Mouse (Mus musculus) ES-E14 (cell line): ENCODE data around the gene Aggf1. TPM values are rescaled to one million over a fixed set of nuclear protein-coding genes. Genes with fewer than 3 reads are reported as not detected.

Experiments used
- DNase-seq: peaks from one replicate; pipeline ENCODE4 v3.0.0-alpha.2; 2013; ENCODE audit warnings: low read depth, low spot score
- H3K27ac ChIP-seq: 2 replicates; pipeline ENCODE4 v1.5.1; 2012; ENCODE audit warnings: low read depth, mild to moderate bottlenecking, low read length, moderate library complexity, mixed read lengths; ENCODE audit not compliant: poor library complexity, insufficient read depth, severe bottlenecking
- H3K36me3 ChIP-seq: 2 replicates; pipeline ENCODE4 v1.6.1; 2012; ENCODE audit warnings: mild to moderate bottlenecking, low read length, moderate library complexity, mixed read lengths; ENCODE audit not compliant: control insufficient read depth, poor library complexity, insufficient read depth, severe bottlenecking
- H3K4me1 ChIP-seq, 2 experiments: fragments of 150-350 bp in 1 of 2; sonication (generic) in 1 of 2; 2 replicates each; pipeline ENCODE4 v1.6.1; 2012; ENCODE audit warnings: low read length in 2 of 2, mild to moderate bottlenecking in 1 of 2, mixed read lengths in 1 of 2; ENCODE audit not compliant: control insufficient read depth in 2 of 2, insufficient read depth in 2 of 2, poor library complexity in 1 of 2
- H3K4me3 ChIP-seq, 2 experiments: fragments of 150-350 bp in 1 of 2; sonication (generic) in 1 of 2; 2 replicates each; pipeline ENCODE4 v1.5.1; 2012; ENCODE audit warnings: low read length in 2 of 2, low read depth in 1 of 2, mild to moderate bottlenecking in 1 of 2, mixed read lengths in 1 of 2; ENCODE audit not compliant: insufficient read depth in 1 of 2, poor library complexity in 1 of 2, severe bottlenecking in 1 of 2
- H3K9ac ChIP-seq: 2 replicates; pipeline ENCODE4 v1.6.1; 2012; ENCODE audit warnings: low read depth, mild to moderate bottlenecking, low read length, mixed read lengths; ENCODE audit not compliant: poor library complexity, insufficient read depth, severe bottlenecking
- H3K9me3 ChIP-seq: fragments of 150-350 bp; sonication (generic); 2 replicates; pipeline ENCODE4 v1.6.1; 2012; ENCODE audit warnings: low read depth, mild to moderate bottlenecking, low read length; ENCODE audit not compliant: control insufficient read depth, insufficient read depth
- CHD2 ChIP-seq: IDR thresholded peaks from 2 replicates; pipeline ENCODE4 v1.6.1; 2014; ENCODE audit warnings: mild to moderate bottlenecking, low read depth, low read length, inconsistent platforms
- HCFC1 ChIP-seq: IDR thresholded peaks from 2 replicates; pipeline ENCODE4 v1.6.1; 2012; ENCODE audit warnings: low read length, inconsistent platforms, borderline replicate concordance; ENCODE audit not compliant: insufficient read depth
- MAFK ChIP-seq: IDR thresholded peaks from 2 replicates; pipeline ENCODE4 v1.6.1; 2014; ENCODE audit warnings: mild to moderate bottlenecking, low read depth, low read length, inconsistent platforms; ENCODE audit not compliant: insufficient read depth
- ZC3H11A ChIP-seq: IDR thresholded peaks from 2 replicates; pipeline ENCODE4 v1.6.1; 2012; ENCODE audit warnings: low read depth, mild to moderate bottlenecking, inconsistent platforms, low read length, borderline replicate concordance
- ZNF384 ChIP-seq: IDR thresholded peaks from 2 replicates; pipeline ENCODE4 v1.6.1; 2012; ENCODE audit warnings: low read depth, low read length, inconsistent platforms
- in situ Hi-C, 2 experiments: fragments of 600-800 bp; cut with MboI; formaldehyde crosslinking; loops; one replicate each; pipeline ENCODE4 v1.15.1; 2025; ENCODE audit warnings: low sequenced_read_pairs in 2 of 2, inconsistent platforms in 1 of 2; ENCODE audit not compliant: unreplicated experiment in 2 of 2
- total RNA-seq: library from RNA; depleted of rRNA; stranded (reverse); fragments of 300-350 nt; gene quantifications from 2 replicates; pipeline ENCODE4 v1.2.3, GENCODE M21; 2012

The Aggf1 gene
- total RNA-seq, 1 experiment: 50.1 TPM

DNA sequence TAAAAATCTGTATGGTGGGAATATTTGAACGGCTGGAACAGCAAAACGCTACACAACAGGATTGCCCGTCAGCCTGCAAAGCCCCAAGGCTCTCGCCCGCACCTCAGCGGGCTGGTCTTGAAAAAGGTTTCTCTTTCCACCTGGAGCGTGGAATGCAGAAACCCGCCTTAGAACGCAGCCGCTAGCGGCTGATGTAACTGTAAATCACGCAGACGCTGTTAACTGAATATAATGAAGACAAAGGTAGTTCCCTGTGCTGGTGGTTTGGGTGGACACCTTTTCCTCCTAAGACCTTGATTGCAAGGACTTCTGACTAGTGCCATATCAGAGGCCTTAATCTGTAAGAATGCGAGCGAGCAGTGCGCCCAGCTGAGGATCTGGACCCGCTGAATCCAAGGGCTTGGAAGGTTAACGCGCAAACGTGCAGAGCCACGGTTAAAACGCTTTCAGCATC, 50.5 kb downstream of the Aggf1 start:
- H3K9me3 ChIP-seq: no peaks in the 10 kb centered on the region
- H3K27ac ChIP-seq: peak overlapping the region; percentile 74; the same call in 1 of the 2 replicates
- peak overlapping the region; percentile 95 for H3K9ac ChIP-seq
- peak; percentile 25 for DNase-seq
- TF ChIP-seq ZNF384: no peak
- no peak for TF ChIP-seq CHD2
- no peak for TF ChIP-seq MAFK
- TF ChIP-seq ZC3H11A: no peak
- TF ChIP-seq HCFC1: no peak
- peaks cover 6 to 14% of the 10 kb centered on the region in 2 experiments; a peak in 3 of 4 replicates for H3K4me1 ChIP-seq
- H3K4me3 ChIP-seq: peak overlapping the region; percentile 85 to 90
- no peaks in the 10 kb centered on the region for H3K36me3 ChIP-seq
- in situ Hi-C loops: no loop called here

DNA sequence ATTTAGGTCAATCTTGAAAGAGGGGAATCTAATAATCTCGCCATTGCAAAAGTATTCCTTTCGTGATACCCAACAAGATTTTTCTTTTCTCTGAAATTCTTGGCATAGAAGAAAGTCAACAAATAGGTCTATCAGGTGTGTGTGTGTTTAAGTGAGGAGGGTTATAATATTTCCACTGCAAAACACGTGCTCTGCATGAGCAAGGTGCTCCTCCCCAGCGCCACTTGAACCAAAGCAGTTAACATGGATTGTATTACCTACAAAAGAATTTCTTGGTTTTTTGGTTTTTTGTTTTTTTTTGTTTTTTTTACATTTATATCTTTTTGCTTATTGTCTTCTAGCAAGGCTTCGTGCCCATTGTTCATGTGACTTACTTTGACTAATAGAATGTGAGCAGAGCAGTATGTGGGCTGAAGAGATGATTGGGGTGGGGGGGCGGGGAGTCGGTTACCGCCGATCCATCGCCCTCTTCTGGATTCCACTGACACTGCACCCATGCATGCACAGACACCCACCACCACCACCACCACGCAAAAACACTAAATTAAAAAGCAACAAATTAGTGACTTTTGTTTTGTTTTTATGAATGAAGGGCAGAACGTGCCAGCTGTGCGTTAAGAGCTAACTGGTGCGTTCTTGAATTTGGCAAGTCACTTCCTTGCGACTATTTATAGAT, 51.1 kb downstream of the Aggf1 start:
- no peaks in the 10 kb centered on the region for H3K9me3 ChIP-seq
- H3K27ac ChIP-seq: no peak overlapping the region
- H3K4me1 ChIP-seq: peaks cover 6 to 12% of the 10 kb centered on the region in 2 experiments; a peak in 3 of 4 replicates
- DNase-seq: no peak
- in situ Hi-C loops: no loop called here
- H3K36me3 ChIP-seq: no peaks in the 10 kb centered on the region
- TF ChIP-seq HCFC1 (no peak), CHD2 (no peak), MAFK (no peak), ZNF384 (no peak), ZC3H11A (no peak)
- H3K4me3 ChIP-seq: peak overlapping the region; percentile 85 to 90
- H3K9ac ChIP-seq: no peak overlapping the region; the same call in 1 of the 2 replicates

DNA sequence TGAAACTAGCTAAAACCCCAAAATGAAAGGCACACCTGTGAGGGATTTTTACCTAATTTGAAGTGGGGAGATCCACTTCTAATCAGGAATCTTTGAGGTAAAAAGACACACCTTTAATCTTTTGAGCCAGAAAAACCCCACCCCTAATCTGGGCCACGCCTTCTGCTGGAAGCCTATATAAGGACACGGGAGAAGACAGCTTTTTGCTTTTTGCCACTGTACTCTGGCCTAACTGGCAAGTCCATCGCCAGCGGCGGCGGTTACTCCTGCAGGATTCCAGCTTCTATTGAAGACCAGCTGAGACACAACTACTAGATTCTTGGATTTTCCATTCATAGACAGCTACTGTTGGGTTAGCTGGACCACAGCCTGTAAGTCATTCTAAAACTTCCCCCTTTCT, 51.8 kb downstream of the Aggf1 start, which contains the start of gene Zbed3:
Gene Zbed3, plus strand, starts transcription at position 213 of the 400 bp plus-strand sequence.
- H3K4me1 ChIP-seq: peaks cover 6 to 9% of the 10 kb centered on the region in 2 experiments; a peak in 3 of 4 replicates
- no peaks in the 10 kb centered on the region for H3K9me3 ChIP-seq
- no peak for DNase-seq
- no peak within 1 kb of the TSS for H3K27ac ChIP-seq
- H3K4me3 ChIP-seq: peak within 1 kb of the TSS; percentile 85 to 90
- TF ChIP-seq HCFC1 (no peak), CHD2 (no peak), MAFK (no peak), ZC3H11A (no peak), ZNF384 (no peak)
- H3K9ac ChIP-seq: no peak within 1 kb of the TSS; the same call in 1 of the 2 replicates
- in situ Hi-C loops: no loop called here
- no peaks in the 10 kb centered on the region for H3K36me3 ChIP-seq

DNA sequence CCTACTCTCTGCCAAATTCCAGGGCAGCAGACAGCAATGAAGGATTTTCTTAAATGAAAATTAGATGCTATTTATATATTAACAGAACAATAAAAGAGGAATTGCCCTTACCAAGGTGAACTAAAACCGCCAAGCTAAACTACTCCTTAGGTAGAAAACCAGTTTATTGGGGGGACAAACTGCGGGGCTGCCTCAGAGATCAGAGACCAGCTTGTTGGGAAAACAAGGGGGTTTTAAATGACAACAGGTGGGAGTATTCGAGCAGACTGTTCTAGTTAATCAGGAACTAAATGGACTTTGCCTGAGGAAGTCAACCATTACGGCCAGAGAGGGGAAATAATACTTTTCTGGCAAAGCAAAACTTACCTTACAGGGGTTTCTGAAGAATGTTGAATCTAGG, 54.7 kb downstream of the Aggf1 start:
- H3K36me3 ChIP-seq: no peaks in the 10 kb centered on the region
- in situ Hi-C loops: no loop called here
- H3K27ac ChIP-seq: no peak overlapping the region
- H3K4me3 ChIP-seq: no peak overlapping the region
- no peak overlapping the region for H3K9ac ChIP-seq
- no peaks in the 10 kb centered on the region for H3K9me3 ChIP-seq
- 0 out of 4 replicates have a peak, but pooled peaks cover 0 to 2% of the 10 kb centered on the region in 2 experiments for H3K4me1 ChIP-seq
- no peak for DNase-seq
- no peak for TF ChIP-seq CHD2
- no peak for TF ChIP-seq MAFK
- TF ChIP-seq ZC3H11A: no peak
- TF ChIP-seq ZNF384: no peak
- TF ChIP-seq HCFC1: no peak

DNA sequence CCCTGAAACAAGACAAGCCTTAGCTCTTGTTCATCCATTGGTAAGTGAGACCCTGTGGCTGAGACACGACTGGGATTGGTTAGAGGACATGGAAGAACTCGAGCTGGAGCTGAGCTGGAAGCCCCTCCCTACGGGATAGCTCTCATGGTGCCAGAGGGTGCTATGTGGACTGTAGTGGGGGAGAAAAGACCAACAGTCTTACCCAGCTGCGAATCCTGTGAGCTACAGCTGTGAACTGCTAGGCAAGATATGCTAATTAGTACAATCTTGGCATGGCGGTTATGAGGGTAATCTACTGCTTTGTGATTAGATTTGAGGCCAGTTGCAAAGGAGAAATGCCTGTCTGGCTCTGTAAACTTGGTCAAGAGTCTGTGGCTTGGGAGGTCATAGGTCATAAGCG, 56.0 kb downstream of the Aggf1 start:
- TF ChIP-seq ZNF384 (no peak), ZC3H11A (no peak), HCFC1 (no peak), MAFK (no peak), CHD2 (no peak)
- in situ Hi-C loops: no loop called here
- no peak overlapping the region for H3K9ac ChIP-seq

More for the DNA sequence above, 56.0 kb downstream of the Aggf1 start:
- H3K36me3 ChIP-seq: no peaks in the 10 kb centered on the region
- H3K4me3 ChIP-seq: no peak overlapping the region
- H3K9me3 ChIP-seq: no peaks in the 10 kb centered on the region
- 0 out of 4 replicates have a peak, but pooled peaks cover 0 to 2% of the 10 kb centered on the region in 2 experiments for H3K4me1 ChIP-seq
- DNase-seq: no peak
- H3K27ac ChIP-seq: no peak overlapping the region
